Mouse (Mus musculus) embryonic facial prominence, embryonic 15.5 days (tissue): ENCODE data around the gene Prkci. TPM values are rescaled to one million over a fixed set of nuclear protein-coding genes. Genes with fewer than 3 reads are reported as not detected.

Experiments
- ATAC-seq: fragments of 200-750 bp; cut with Nextera tagmentation; 2 replicates; pipeline ENCODE4 v1.8.0; 2017; ENCODE audit warnings: low read depth, moderate TSS enrichment; ENCODE audit not compliant: insufficient number of reproducible peaks, low FRiP score, low TSS enrichment
- H3K27ac ChIP-seq: fragments of 300-500 bp; sonication (generic); replicated peaks from 2 replicates; pipeline ENCODE4 v1.5.1; 2015; ENCODE audit warnings: mild to moderate bottlenecking, inconsistent platforms
- H3K27me3 ChIP-seq: fragments of 300-500 bp; sonication (generic); 2 replicates; pipeline ENCODE4 v1.6.1; 2015; ENCODE audit warnings: inconsistent platforms
- H3K36me3 ChIP-seq: fragments of 300-500 bp; sonication (generic); 2 replicates; pipeline ENCODE4 v1.6.1; 2015; ENCODE audit warnings: mild to moderate bottlenecking, inconsistent platforms
- H3K4me1 ChIP-seq: fragments of 300-500 bp; sonication (generic); 2 replicates; pipeline ENCODE4 v1.6.1; 2015; ENCODE audit warnings: inconsistent platforms
- H3K4me2 ChIP-seq: fragments of 300-500 bp; sonication (generic); replicated peaks from 2 replicates; pipeline ENCODE4 v1.6.1; 2015; ENCODE audit warnings: mild to moderate bottlenecking, inconsistent platforms
- H3K4me3 ChIP-seq: fragments of 300-500 bp; sonication (generic); replicated peaks from 2 replicates; pipeline ENCODE4 v1.5.1; 2015; ENCODE audit warnings: mild to moderate bottlenecking, inconsistent platforms
- H3K9ac ChIP-seq: fragments of 300-500 bp; sonication (generic); 2 replicates; pipeline ENCODE4 v1.6.1; 2015; ENCODE audit warnings: inconsistent platforms
- H3K9me3 ChIP-seq: fragments of 300-500 bp; sonication (generic); replicated peaks from 2 replicates; pipeline ENCODE4 v1.6.1; 2016; ENCODE audit warnings: inconsistent platforms
- WGBS: fragments of 180-500 bp; shearing (Covaris S2); methylation state at CpG from one replicate; pipeline ENCODE4 v1.1.7; 2015; 5-methylcytosine and 5-hydroxymethylcytosine counted together
- polyA plus RNA-seq: library from polyadenylated mRNA; unstranded; fragments of >200 nt; fragmentation: Nextera tagmentation; extraction: Ambion mirVana; gene quantifications from 2 replicates; pipeline ENCODE4 v1.2.1, GENCODE M21; 2015

Prkci gene
- polyA plus RNA-seq, 1 experiment from 2014 or later: 35.8 TPM

DNA sequence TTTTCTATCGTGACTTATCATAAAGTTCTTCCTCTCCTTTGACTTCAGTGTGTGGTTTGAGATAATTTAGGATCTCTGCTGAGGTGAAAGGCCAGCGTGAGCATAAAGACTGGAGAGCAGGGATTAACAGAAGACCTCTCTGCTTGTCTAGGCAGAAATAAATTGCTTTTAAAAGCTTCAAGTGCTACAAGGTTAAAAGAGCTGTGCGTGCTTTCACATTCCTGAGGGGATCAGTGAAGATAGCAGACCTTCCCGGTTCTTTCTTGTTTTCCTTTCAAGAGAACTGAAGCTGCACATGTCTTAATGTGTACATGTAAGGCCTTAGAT is 1.1 kb downstream of the Prkci start:
- peak overlapping the region; percentile 21; the same call in 1 of the 2 replicates for H3K9ac ChIP-seq
- peak overlapping the region; percentile 53 for H3K4me2 ChIP-seq
- no peaks in the 10 kb centered on the region for H3K36me3 ChIP-seq
- WGBS: 5% methylated on average over 4 of the region's 4 CpGs
- H3K9me3 ChIP-seq: no peaks in the 10 kb centered on the region
- H3K27me3 ChIP-seq: no peaks in the 10 kb centered on the region
- H3K4me1 ChIP-seq: peaks cover 32% of the 10 kb centered on the region
- peak overlapping the region; percentile 85 for H3K4me3 ChIP-seq
- H3K27ac ChIP-seq: 0 out of 2 replicates have a peak overlapping the region, but pooled peaks have one; percentile 3
- no peak for ATAC-seq

DNA sequence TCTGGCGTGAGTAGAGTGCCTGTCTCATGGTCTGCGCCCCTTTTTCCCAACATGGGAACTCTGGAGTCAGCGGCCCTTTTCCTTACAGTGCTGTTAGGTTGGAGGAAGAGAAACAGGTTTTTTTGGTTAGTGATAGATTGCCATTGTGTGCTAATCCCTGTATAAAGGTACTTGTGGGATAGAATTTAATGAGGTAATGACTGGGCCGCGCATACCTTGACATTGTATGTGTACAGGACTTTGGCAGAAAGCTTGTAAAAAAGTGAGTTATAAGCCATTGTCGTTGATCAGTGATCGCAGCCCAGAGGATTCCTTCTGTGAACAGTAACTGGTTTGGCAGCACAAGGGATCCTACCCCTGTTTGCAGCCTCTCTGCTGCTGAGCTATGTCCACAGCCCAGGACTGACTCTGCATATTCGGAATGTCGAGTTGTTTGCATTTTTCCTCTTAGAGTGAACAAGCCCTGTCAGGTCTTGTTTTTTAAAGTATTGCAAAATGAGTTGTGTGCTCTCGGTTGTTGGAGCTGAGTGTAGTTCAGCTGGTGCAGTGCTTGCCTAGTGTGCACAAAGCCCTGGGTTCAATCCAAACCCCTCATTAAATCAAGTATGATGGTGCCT is 4.0 kb downstream of the Prkci start:
- no peaks in the 10 kb centered on the region for H3K36me3 ChIP-seq
- peak overlapping the region; percentile 91 for H3K27ac ChIP-seq
- no peak overlapping the region; the same call in 1 of the 2 replicates for H3K4me3 ChIP-seq
- 38% methylated on average over 10 of the region's 10 CpGs for WGBS
- peaks cover 32% of the 10 kb centered on the region for H3K4me1 ChIP-seq
- no peak overlapping the region for H3K9ac ChIP-seq
- ATAC-seq: no peak
- no peaks in the 10 kb centered on the region for H3K27me3 ChIP-seq
- peak overlapping the region; percentile 24 for H3K4me2 ChIP-seq
- no peaks in the 10 kb centered on the region for H3K9me3 ChIP-seq

DNA sequence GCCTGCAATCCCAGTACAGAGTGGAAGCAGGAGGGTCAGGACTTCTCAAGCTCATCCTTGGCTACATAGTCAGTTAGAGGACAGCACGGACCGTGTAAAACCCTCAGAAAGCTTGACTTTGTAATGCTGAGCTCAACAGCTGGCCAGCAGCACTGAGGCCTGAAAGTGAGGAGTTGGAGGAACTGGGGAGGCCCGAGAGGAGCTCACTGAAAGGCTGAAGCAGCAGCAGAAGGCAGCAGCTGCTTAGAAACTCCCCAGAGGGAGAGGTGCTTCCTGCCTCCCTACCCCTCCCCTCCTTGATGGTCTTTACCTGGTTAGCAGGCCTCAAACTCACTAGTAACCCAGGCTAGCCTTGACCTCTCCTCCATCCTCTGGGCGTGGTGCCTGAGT is 4.5 kb downstream of the Prkci start:
- Histone ChIP-seq H3K9me3 (no peaks in the 10 kb centered on the region), H3K36me3 (no peaks in the 10 kb centered on the region), H3K4me3 (no peak overlapping the region; the same call in 1 of the 2 replicates), H3K27me3 (no peaks in the 10 kb centered on the region), H3K9ac (no peak overlapping the region), H3K4me1 (peaks cover 32% of the 10 kb centered on the region), H3K27ac (peak overlapping the region; percentile 91), H3K4me2 (peak overlapping the region; percentile 24)
- ATAC-seq: no peak
- 25% methylated on average over 4 of the region's 4 CpGs for WGBS

DNA sequence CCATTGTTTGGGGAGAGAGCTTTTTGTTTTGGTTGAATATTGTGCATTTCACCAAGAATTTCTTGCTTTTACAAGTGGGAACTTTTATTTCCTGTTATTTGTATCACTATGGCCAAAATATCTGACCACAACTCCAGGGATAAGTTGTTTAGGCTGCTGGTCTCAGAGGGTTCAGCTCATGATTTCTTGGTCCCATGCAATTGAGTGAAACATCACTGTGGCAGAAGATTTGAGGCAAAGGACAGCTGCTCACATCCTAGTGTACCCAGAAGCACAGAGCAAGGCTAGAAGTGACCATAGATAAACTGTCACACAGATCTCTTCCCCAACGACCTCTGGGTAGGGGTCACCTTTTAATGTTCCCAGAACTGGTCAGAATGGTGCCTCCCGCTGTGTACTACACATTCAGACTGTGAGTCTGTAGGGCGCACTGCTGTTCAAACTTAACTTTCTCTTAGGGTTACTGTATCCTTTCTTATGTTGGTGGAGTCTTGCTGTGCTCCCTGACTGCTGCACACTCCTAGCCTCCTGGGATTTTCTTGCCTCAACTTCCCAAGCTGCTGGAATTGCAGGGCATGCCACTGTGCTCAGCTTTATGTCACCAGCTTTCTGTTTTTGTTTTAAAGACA is 5.6 kb downstream of the Prkci start:
- ATAC-seq: no peak
- no peak overlapping the region for H3K4me3 ChIP-seq
- no peak overlapping the region for H3K4me2 ChIP-seq
- no peaks in the 10 kb centered on the region for H3K27me3 ChIP-seq
- no peak overlapping the region for H3K9ac ChIP-seq
- H3K27ac ChIP-seq: no peak overlapping the region
- H3K9me3 ChIP-seq: no peaks in the 10 kb centered on the region
- H3K36me3 ChIP-seq: no peaks in the 10 kb centered on the region
- 57% methylated on average over 3 of the region's 3 CpGs for WGBS
- H3K4me1 ChIP-seq: peaks cover 32% of the 10 kb centered on the region

DNA sequence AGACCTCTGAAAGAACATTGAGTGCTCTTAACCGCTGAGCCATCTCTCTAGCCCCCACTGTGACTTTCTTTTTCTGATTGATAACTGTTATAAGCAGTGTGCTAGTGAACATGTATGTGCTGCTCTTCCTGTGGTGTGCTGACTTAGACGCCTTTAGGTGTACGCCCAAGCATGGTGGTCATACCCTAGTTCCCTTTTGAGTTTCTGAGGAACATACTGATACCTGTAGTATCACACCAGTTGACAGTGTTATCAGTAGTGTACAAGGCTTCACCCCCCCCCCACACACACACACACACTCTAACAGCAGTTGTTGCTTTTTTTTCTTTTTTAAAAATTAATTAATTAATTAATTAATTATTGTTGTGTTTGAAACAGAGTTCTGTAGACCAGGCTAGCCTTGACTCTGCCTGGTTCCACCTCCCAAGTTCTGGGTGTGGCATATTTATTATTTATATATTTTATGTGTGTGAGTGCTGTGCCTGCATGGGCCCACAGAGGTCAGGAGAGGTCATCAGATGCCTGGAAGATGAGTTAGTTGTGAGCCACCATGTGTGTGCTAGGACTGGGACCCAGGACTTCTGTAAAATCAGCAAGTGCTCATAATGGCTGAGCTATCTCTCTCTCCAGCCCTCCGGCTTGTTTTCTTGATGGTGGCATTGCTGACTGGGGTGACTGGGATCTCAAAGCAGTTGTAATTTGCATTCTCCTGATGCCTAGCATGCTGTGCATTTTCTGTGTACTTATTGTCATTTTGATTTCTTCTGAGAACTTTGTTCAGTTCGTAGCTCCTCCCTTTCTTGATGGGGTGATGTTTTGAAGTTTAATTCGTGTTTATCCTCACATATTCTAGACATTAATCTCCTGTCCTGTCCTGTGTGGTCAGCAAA is 9.0 kb downstream of the Prkci start:
- H3K4me2 ChIP-seq: no peak overlapping the region
- peaks cover 12% of the 10 kb centered on the region for H3K4me1 ChIP-seq
- no peaks in the 10 kb centered on the region for H3K27me3 ChIP-seq
- 79% methylated on average over 6 of the region's 6 CpGs for WGBS
- H3K4me3 ChIP-seq: no peak overlapping the region
- no peak overlapping the region for H3K27ac ChIP-seq
- ATAC-seq: no peak
- no peaks in the 10 kb centered on the region for H3K9me3 ChIP-seq
- no peaks in the 10 kb centered on the region for H3K36me3 ChIP-seq
- no peak overlapping the region for H3K9ac ChIP-seq

DNA sequence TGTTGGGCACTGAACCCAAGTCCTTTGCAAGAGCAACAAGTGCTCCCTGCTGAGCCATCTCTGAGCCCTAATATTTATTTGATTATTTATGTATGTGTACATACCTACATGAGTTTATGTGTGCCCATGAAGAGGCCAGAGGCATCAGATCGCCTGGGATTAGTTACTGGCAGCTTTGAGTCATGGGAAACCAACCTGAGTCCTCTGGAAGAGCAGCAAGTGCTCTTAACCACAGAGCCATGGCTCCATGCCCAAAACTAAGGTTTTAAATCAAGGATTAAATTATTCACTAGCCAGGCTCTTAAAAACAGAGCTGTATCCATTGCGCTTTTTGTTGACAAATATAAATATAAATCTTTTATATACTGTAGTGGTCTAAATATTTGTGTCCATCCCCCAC is 18.8 kb downstream of the Prkci start:
- Histone ChIP-seq H3K4me3 (no peak overlapping the region), H3K9me3 (no peaks in the 10 kb centered on the region), H3K27ac (no peak overlapping the region), H3K36me3 (no peaks in the 10 kb centered on the region), H3K9ac (no peak overlapping the region), H3K27me3 (no peaks in the 10 kb centered on the region), H3K4me2 (no peak overlapping the region), H3K4me1 (peaks cover 31% of the 10 kb centered on the region)
- WGBS: 68% methylated on average over 2 of the region's 2 CpGs
- ATAC-seq: no peak

DNA sequence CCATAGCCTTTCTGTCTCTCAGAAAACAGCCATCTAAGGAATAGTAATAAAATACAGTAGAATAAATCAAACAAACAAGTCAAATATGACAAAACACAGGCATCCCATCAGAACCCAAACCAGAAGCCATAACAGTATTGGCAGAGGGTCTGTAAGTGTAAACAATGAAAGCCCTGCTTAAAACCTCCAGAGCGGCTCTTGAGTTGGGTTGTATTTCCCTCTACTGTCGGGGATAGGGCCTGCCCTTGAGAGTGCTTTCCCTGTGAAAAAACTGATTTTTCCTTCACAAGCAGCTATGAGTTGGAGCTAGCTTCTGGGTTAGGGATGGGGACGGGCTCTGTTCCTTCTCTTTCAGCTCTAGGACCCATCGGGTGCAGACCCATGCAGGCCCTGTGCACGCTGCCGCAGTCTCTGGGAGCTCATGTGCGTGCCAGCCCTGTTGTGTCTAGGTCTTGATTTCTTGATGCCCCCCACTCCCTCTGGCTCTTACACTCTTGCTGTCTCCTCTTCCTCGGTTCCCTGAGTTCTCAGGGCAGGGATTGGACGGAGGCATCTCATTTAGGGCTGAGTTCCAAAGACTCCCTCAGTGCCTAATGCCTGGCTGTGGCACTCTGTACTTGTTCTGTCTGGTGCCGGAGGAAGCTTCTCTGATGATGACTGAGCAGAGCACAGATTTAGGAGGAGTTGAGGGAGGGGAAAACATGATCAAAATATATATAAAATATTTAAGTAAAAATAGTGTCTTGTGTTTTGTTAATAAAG is 20.3 kb downstream of the Prkci start:
- 70% methylated on average over 10 of the region's 10 CpGs for WGBS
- Histone ChIP-seq H3K4me1 (peaks cover 31% of the 10 kb centered on the region), H3K27me3 (no peaks in the 10 kb centered on the region), H3K4me3 (no peak overlapping the region), H3K27ac (peak overlapping the region; percentile 39; the same call in 1 of the 2 replicates), H3K9ac (no peak overlapping the region), H3K9me3 (no peaks in the 10 kb centered on the region), H3K36me3 (no peaks in the 10 kb centered on the region), H3K4me2 (no peak overlapping the region)
- no peak for ATAC-seq

DNA sequence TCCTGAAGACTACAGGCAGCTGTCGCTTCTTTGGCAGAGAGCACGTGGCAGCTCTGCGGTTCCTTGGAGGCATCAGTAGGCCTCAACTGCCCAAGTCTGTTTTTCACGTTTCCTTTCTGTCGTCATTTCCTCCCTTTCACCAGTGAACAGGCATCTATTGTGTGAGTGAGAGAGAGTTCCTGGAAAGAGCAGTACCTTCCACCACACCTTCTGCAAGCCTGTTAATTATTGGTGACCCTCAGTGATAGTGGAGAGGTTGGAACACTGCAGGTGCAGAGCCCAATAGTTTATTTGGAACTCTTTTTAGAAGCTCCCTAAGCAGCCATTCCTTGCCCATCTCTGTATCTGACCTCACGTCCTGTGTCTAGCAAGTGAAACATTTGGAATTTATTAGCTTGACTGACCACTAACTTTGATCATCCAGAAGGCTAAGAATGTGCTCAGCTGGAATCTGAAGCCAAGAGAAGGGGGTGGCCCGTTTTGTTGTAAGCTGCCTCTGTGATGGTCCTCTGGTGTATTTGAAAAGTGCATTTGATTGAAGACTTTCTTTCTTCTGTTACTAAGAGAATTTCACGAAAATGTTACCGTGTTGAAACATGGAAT is 21.1 kb downstream of the Prkci start:
- no peak overlapping the region for H3K4me2 ChIP-seq
- H3K27ac ChIP-seq: 0 out of 2 replicates have a peak overlapping the region, but pooled peaks have one; percentile 11
- H3K4me3 ChIP-seq: no peak overlapping the region
- peaks cover 31% of the 10 kb centered on the region for H3K4me1 ChIP-seq
- H3K27me3 ChIP-seq: no peaks in the 10 kb centered on the region
- 40% methylated on average over 9 of the region's 9 CpGs for WGBS
- H3K36me3 ChIP-seq: no peaks in the 10 kb centered on the region
- no peak for ATAC-seq
- no peaks in the 10 kb centered on the region for H3K9me3 ChIP-seq
- no peak overlapping the region for H3K9ac ChIP-seq

DNA sequence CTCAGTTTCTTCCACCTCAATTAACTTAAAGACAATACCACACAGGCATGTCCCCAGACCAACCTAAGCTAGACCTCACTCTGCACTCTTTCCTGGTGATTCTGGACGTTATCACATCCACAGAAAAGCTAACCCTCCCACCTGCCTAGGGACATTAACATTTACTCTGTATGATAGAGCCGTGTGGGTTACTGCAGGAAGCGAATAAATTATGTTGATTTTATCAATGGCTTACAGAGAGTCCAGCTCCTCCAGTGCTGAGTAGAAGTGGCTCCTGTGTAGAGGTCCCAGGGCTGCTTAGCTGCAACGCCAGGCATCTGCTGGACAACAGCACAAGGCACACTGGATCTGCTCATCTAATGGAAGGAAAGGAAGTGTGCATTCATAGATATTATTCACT is 22.1 kb downstream of the Prkci start:
- no peak overlapping the region for H3K9ac ChIP-seq
- H3K36me3 ChIP-seq: no peaks in the 10 kb centered on the region
- no peaks in the 10 kb centered on the region for H3K27me3 ChIP-seq
- H3K4me3 ChIP-seq: no peak overlapping the region
- no peak overlapping the region for H3K27ac ChIP-seq
- H3K4me2 ChIP-seq: no peak overlapping the region
- peaks cover 39% of the 10 kb centered on the region for H3K4me1 ChIP-seq
- no peak for ATAC-seq
- WGBS: 63% methylated on average over 4 of the region's 4 CpGs
- no peaks in the 10 kb centered on the region for H3K9me3 ChIP-seq

DNA sequence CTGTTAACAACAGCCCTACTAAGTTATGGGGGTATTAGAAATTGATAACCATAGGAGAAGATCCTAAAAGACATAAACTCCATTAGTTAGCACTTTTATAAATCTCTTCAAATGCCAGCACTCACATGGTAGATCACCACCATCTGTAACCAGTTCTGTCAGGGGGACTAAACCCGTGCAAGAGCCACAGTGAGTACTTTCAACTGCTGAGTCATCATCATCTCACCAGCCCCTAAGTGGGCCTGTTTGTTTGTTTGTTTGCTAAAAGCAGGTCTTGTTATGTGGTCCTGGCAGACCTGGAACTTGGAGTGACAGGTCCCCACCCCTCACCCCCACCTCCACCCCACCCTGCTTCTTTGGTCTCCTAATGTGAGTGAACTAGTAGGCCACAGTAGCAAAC is 23.7 kb downstream of the Prkci start:
- Histone ChIP-seq H3K27me3 (no peaks in the 10 kb centered on the region), H3K27ac (no peak overlapping the region), H3K36me3 (no peaks in the 10 kb centered on the region), H3K4me1 (peaks cover 54% of the 10 kb centered on the region), H3K9me3 (no peaks in the 10 kb centered on the region), H3K4me2 (no peak overlapping the region), H3K9ac (no peak overlapping the region), H3K4me3 (no peak overlapping the region)
- ATAC-seq: no peak
- 56% methylated on average over 1 of the region's 1 CpGs for WGBS
